Mouse (Mus musculus) kidney, adult 2 months (tissue): ENCODE results near the gene Psrc1. TPM values are rescaled to one million over a fixed set of nuclear protein-coding genes. Genes with fewer than 3 reads are reported as not detected.
A peak's percentile ranks its signal among the peaks of the same experiment; 100 is the strongest.

Experiments
- DNase-seq: peaks from one replicate; pipeline ENCODE4 v3.0.0; 2021
- H3K27ac ChIP-seq: fragments of 200-500 bp; 2 replicates; pipeline ENCODE4 v1.5.1; 2012; ENCODE audit warnings: low read depth, low read length, control low read depth, inconsistent platforms; ENCODE audit not compliant: insufficient read depth
- H3K27me3 ChIP-seq: fragments of 200-500 bp; replicated peaks from 2 replicates; pipeline ENCODE4 v1.6.1; 2012; ENCODE audit warnings: mild to moderate bottlenecking, moderate library complexity, low read length, inconsistent platforms; ENCODE audit not compliant: control insufficient read depth, insufficient read depth
- H3K36me3 ChIP-seq: fragments of 200-500 bp; 2 replicates; pipeline ENCODE4 v1.6.1; 2012; ENCODE audit warnings: mild to moderate bottlenecking, moderate library complexity, low read length, inconsistent platforms; ENCODE audit not compliant: control insufficient read depth, insufficient read depth
- H3K4me1 ChIP-seq: fragments of 200-500 bp; 2 replicates; pipeline ENCODE4 v1.6.1; 2011; ENCODE audit warnings: low read length; ENCODE audit not compliant: control insufficient read depth, insufficient read depth
- H3K4me3 ChIP-seq: fragments of 200-500 bp; 2 replicates; pipeline ENCODE4 v1.5.1; 2011; ENCODE audit warnings: mild to moderate bottlenecking, low read depth, low read length, control low read depth; ENCODE audit not compliant: insufficient read depth
- CTCF ChIP-seq: fragments of 200-500 bp; conservative IDR thresholded peaks from 2 replicates; pipeline ENCODE4 v1.5.1; 2011; ENCODE audit warnings: low read depth, mild to moderate bottlenecking, control low read depth, low read length, moderate library complexity, mixed read lengths; ENCODE audit not compliant: insufficient read depth, insufficient read length
- POLR2A ChIP-seq: fragments of 200-500 bp; IDR thresholded peaks from one replicate; pipeline ENCODE4 v1.6.1; 2011; ENCODE audit warnings: low read depth, low read length, control low read depth
- WGBS: fragments of 180-500 bp; shearing (Covaris S2); methylation state at CpG from one replicate; pipeline ENCODE4 v1.1.7; 2018; 5-methylcytosine and 5-hydroxymethylcytosine counted together
- polyA plus RNA-seq: library from polyadenylated mRNA; depleted of rRNA; stranded (reverse); fragments of >200 nt; gene quantifications from 2 replicates; pipeline ENCODE4 v1.2.3, GENCODE M21; 2012

Psrc1 gene
- polyA plus RNA-seq, 1 experiment = 1.7 TPM

GRCm38 (mm10) chr3:108424944-108425623 lies 41.4 kb downstream of the Psrc1 start:
- peaks cover 5% of the 10 kb centered on the region; the same call in 1 of the 2 replicates for H3K4me1 ChIP-seq
- DNase-seq = no peak
- H3K27me3 ChIP-seq = no peaks in the 10 kb centered on the region
- WGBS = 86% methylated on average over 7 of the region's 7 CpGs
- H3K36me3 ChIP-seq = peaks cover 3% of the 10 kb centered on the region; the same call in 1 of the 2 replicates
- TF ChIP-seq CTCF = no peak
- no peak for TF ChIP-seq POLR2A
- no peak overlapping the region for H3K27ac ChIP-seq
- H3K4me3 ChIP-seq = no peak overlapping the region

GRCm38 (mm10) chr3:108425624-108426018 lies 42.0 kb downstream of the Psrc1 start:
- TF ChIP-seq CTCF (no peak), POLR2A (no peak)

GRCm38 (mm10) chr3:108432542-108433187 lies 49.0 kb downstream of the Psrc1 start:
- Histone ChIP-seq H3K27ac (no peak overlapping the region), H3K27me3 (no peaks in the 10 kb centered on the region), H3K36me3 (peaks cover 7% of the 10 kb centered on the region), H3K4me1 (no peaks in the 10 kb centered on the region), H3K4me3 (no peak overlapping the region)
- WGBS = 94% methylated on average over 13 of the region's 13 CpGs
- no peak for DNase-seq
- TF ChIP-seq CTCF = no peak
- no peak for TF ChIP-seq POLR2A

More at GRCm38 (mm10) chr3:108425624-108426018, 42.0 kb downstream of the Psrc1 start:
- no peaks in the 10 kb centered on the region for H3K27me3 ChIP-seq
- 84% methylated on average over 6 of the region's 6 CpGs for WGBS
- peaks cover 5% of the 10 kb centered on the region; the same call in 1 of the 2 replicates for H3K4me1 ChIP-seq
- H3K27ac ChIP-seq = no peak overlapping the region
- no peak overlapping the region for H3K4me3 ChIP-seq
- no peak for DNase-seq
- H3K36me3 ChIP-seq = peaks cover 3% of the 10 kb centered on the region; the same call in 1 of the 2 replicates

- WGBS = 78% methylated on average over 18 of the region's 18 CpGs
- peaks cover 4% of the 10 kb centered on the region for H3K36me3 ChIP-seq
- no peaks in the 10 kb centered on the region for H3K4me1 ChIP-seq
- H3K27ac ChIP-seq = no peak overlapping the region
- DNase-seq = no peak
- no peaks in the 10 kb centered on the region for H3K27me3 ChIP-seq
- TF ChIP-seq CTCF = no peak
- no peak for TF ChIP-seq POLR2A
- no peak overlapping the region for H3K4me3 ChIP-seq
These were observed 49.7 kb downstream of the Psrc1 start for GRCm38 (mm10) chr3:108433188-108433880.

- 69% methylated on average over 19 of the region's 19 CpGs for WGBS
- Histone ChIP-seq H3K4me1 (no peaks in the 10 kb centered on the region), H3K36me3 (peaks cover 4% of the 10 kb centered on the region), H3K4me3 (no peak overlapping the region), H3K27me3 (no peaks in the 10 kb centered on the region), H3K27ac (no peak overlapping the region)
- no peak for DNase-seq
- TF ChIP-seq POLR2A = no peak
- TF ChIP-seq CTCF = no peak
These were observed 50.3 kb downstream of the Psrc1 start for GRCm38 (mm10) chr3:108433881-108434495.

DNA sequence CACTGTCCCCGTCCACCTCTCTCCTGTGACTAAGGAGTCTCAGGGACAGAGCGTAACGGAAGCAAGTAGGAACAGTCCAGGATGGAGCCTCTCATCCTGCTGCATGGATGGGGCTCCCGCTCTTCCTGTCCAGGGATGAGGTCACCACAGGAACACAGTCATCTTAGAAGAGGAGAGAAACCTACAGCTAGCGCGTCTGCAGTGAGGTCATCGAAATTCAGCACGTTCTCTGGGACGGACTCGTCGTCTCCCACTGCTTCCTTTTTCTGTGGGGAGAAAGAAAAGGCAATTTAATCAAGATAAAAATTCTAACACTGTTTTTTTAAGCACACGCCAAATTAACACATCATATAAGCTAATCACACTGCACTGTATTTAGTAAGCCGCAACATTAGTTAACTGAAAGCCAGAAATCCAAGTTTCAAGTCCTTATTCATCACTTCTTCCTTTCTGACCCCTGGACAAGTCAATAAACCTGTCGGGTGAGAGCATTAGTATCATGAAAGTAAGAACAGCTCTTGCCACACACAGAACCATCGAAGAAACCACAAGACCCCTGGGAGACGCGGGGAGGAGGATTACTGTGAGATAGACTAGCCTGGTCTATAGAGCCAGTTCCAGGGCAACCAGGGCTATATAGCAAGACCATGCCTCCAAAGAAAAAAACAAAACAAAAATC lies 52.2 kb downstream of the Psrc1 start:
- Histone ChIP-seq H3K27ac (no peak overlapping the region), H3K27me3 (no peaks in the 10 kb centered on the region), H3K4me3 (no peak overlapping the region), H3K36me3 (peaks cover 4% of the 10 kb centered on the region), H3K4me1 (no peaks in the 10 kb centered on the region)
- DNase-seq = peak; percentile 27
- TF ChIP-seq CTCF (no peak), POLR2A (no peak)
- WGBS = 81% methylated on average over 17 of the region's 17 CpGs
